In genomic region chr2:118701971-118702882, GRCm38 (mm10) we compare ENCODE assay signal across 8 mouse cellular contexts. TPM values are rescaled to one million over a fixed set of nuclear protein-coding genes. Genes with fewer than 3 reads are reported as not detected.
DNase-seq lines count a peak whose midpoint lies in the region; ATAC-seq and TF ChIP-seq lines count a peak whose summit lies in the region.

No protein-coding gene starts in this region.

- H3K4me2 ChIP-seq in intestine, embryonic 15.5 days (replicated peaks), result peak overlapping the region; percentile 92
- peak overlapping the region; percentile 70 for H3K4me2 ChIP-seq in neural tube, embryonic 12.5 days (replicated peaks)

- no peaks in the 10 kb centered on the region for H3K9me3 ChIP-seq in embryonic facial prominence, embryonic 10.5 days
- no peaks in the 10 kb centered on the region for H3K9me3 ChIP-seq in intestine, embryonic 15.5 days
- H3K9me3 ChIP-seq in neural tube, embryonic 12.5 days, result no peaks in the 10 kb centered on the region

- H3K9ac ChIP-seq in intestine, embryonic 15.5 days, result peak overlapping the region; percentile 40
- peak overlapping the region; percentile 35; the same call in 1 of the 2 replicates for H3K9ac ChIP-seq in neural tube, embryonic 12.5 days

- TF ChIP-seq POLR2A in lung, adult 2 months (IDR thresholded peaks at IDR 0.05; ENCODE audit: borderline replicate concordance, extremely low read depth, low read depth, low read length), result peak; percentile 21; the same call in 1 of the 2 replicates

- no peak for TF ChIP-seq CTCF in lung, adult 2 months (IDR thresholded peaks at IDR 0.05; ENCODE audit: insufficient read depth, low read length)

- no peaks in the 10 kb centered on the region for H3K36me3 ChIP-seq in embryonic facial prominence, embryonic 10.5 days (replicated peaks)
- no peaks in the 10 kb centered on the region for H3K36me3 ChIP-seq in intestine, embryonic 15.5 days
- no peaks in the 10 kb centered on the region for H3K36me3 ChIP-seq in neural tube, embryonic 12.5 days

- ATAC-seq in intestine, embryonic 15.5 days, result peak; percentile 15
- no peak for ATAC-seq in neural tube, embryonic 12.5 days (ENCODE audit: low FRiP score, low read depth)
- no peak for ATAC-seq in activated CD4-positive, CD25-positive, alpha-beta regulatory T cell, adult 4 months

- DNase-seq in lung, adult 2 months, result no peak
- no peak for DNase-seq in lung, postnatal 14 days
- DNase-seq in embryonic facial prominence, embryonic 10.5 days (ENCODE audit: low spot score), result peak; percentile 49
- no peak for DNase-seq in left cerebral cortex, postnatal 36 days (ENCODE audit: low spot score in 2 of 2)
- no peak for DNase-seq in thymus, postnatal 36 days

- H3K27ac ChIP-seq in embryonic facial prominence, embryonic 10.5 days (replicated peaks), result no peak overlapping the region; the same call in 1 of the 2 replicates
- H3K27ac ChIP-seq in intestine, embryonic 15.5 days, result no peak overlapping the region
- H3K27ac ChIP-seq in neural tube, embryonic 12.5 days, result no peak overlapping the region

- WGBS in lung, adult 2 months, result 20% methylated on average over 51 of the region's 51 CpGs
- 2% methylated on average over 51 of the region's 51 CpGs for WGBS in embryonic facial prominence, embryonic 10.5 days
- whole genome bisulfite sequencing in intestine, embryonic 15.5 days, result 10% methylated on average over 51 of the region's 51 CpGs
- WGBS in neural tube, embryonic 12.5 days, result 2% methylated on average over 51 of the region's 51 CpGs

- intact Hi-C loops in left cerebral cortex, postnatal 36 days (cut with DNase I), result loop anchor here (2.0 to 5.0 kb wide), 3 partner anchors 40 to 181 kb away; partner anchors contain the start of genes Inafm2 and Pak6

- H3K4me3 ChIP-seq in lung, adult 2 months (replicated peaks; ENCODE audit: extremely low read depth, low read depth, low read length), result peak overlapping the region; percentile 77
- H3K4me3 ChIP-seq in embryonic facial prominence, embryonic 10.5 days, result peak overlapping the region; percentile 52
- H3K4me3 ChIP-seq in intestine, embryonic 15.5 days (replicated peaks), result peak overlapping the region; percentile 48
- H3K4me3 ChIP-seq in neural tube, embryonic 12.5 days, result peak overlapping the region; percentile 37

- H3K27me3 ChIP-seq in embryonic facial prominence, embryonic 10.5 days (replicated peaks; ENCODE audit: low read depth, poor library complexity, severe bottlenecking), result peaks cover 99% of the 10 kb centered on the region
- peaks cover 68% of the 10 kb centered on the region for H3K27me3 ChIP-seq in intestine, embryonic 15.5 days (replicated peaks)
- peaks cover 92% of the 10 kb centered on the region for H3K27me3 ChIP-seq in neural tube, embryonic 12.5 days (replicated peaks)

- H3K4me1 ChIP-seq in lung, adult 2 months (ENCODE audit: control insufficient read depth, insufficient read depth, low read length), result peaks cover 8% of the 10 kb centered on the region
- peaks cover 57% of the 10 kb centered on the region for H3K4me1 ChIP-seq in embryonic facial prominence, embryonic 10.5 days
- peaks cover 36% of the 10 kb centered on the region for H3K4me1 ChIP-seq in intestine, embryonic 15.5 days (replicated peaks)
- peaks cover 32% of the 10 kb centered on the region for H3K4me1 ChIP-seq in neural tube, embryonic 12.5 days

RNA-seq across cellular contexts. Expression of gene Ankrd63, which starts 1.5 kb away (rescaled TPM):
- polyA plus RNA-seq in lung, adult 2 months (2012; rRNA removed), result 5.0 and 5.4 TPM in 2 replicates
- not detected in 2 replicates for polyA plus RNA-seq in embryonic facial prominence, embryonic 10.5 days (2016; fragmentation: Nextera tagmentation; extraction: Ambion mirVana)
- polyA plus RNA-seq in intestine, embryonic 15.5 days (2015; fragmentation: Nextera tagmentation; extraction: Ambion mirVana), result 0.30 TPM in 2 replicates
- not detected in 2 replicates for polyA plus RNA-seq in neural tube, embryonic 12.5 days (2016; fragmentation: Nextera tagmentation; extraction: Ambion mirVana)
- 10 to 100 TPM; 20.0 to 32.2 TPM for total RNA-seq in left cerebral cortex, postnatal 36 days (2021)
- not detected for polyA plus RNA-seq in activated CD4-positive, CD25-positive, alpha-beta regulatory T cell, adult 4 months (2017; shearing (Covaris generic))

RNA-seq across cellular contexts. Expression of gene Plcb2, which starts 26.0 kb away (rescaled TPM):
- 11.8 and 15.2 TPM in 2 replicates for polyA plus RNA-seq in lung, adult 2 months (2012; rRNA removed)
- polyA plus RNA-seq in embryonic facial prominence, embryonic 10.5 days (2016; fragmentation: Nextera tagmentation; extraction: Ambion mirVana), result 0.41 and 0.44 TPM in 2 replicates
- polyA plus RNA-seq in intestine, embryonic 15.5 days (2015; fragmentation: Nextera tagmentation; extraction: Ambion mirVana), result 1.2 and 1.6 TPM in 2 replicates
- 0.41 and 1.1 TPM in 2 replicates for polyA plus RNA-seq in neural tube, embryonic 12.5 days (2016; fragmentation: Nextera tagmentation; extraction: Ambion mirVana)
- 1 to 10 TPM; 2.4 to 3.4 TPM for total RNA-seq in left cerebral cortex, postnatal 36 days (2021)
- 10 to 100 TPM; 17.4 to 20.2 TPM for polyA plus RNA-seq in activated CD4-positive, CD25-positive, alpha-beta regulatory T cell, adult 4 months (2017; shearing (Covaris generic))

RNA-seq across cellular contexts. Expression of gene Pak6, which starts 39.1 kb away (rescaled TPM):
- polyA plus RNA-seq in lung, adult 2 months (2012; rRNA removed), result 8.2 and 11.8 TPM in 2 replicates
- 0.45 and 0.72 TPM in 2 replicates for polyA plus RNA-seq in embryonic facial prominence, embryonic 10.5 days (2016; fragmentation: Nextera tagmentation; extraction: Ambion mirVana)
- polyA plus RNA-seq in intestine, embryonic 15.5 days (2015; fragmentation: Nextera tagmentation; extraction: Ambion mirVana), result 1.8 and 1.9 TPM in 2 replicates
- polyA plus RNA-seq in neural tube, embryonic 12.5 days (2016; fragmentation: Nextera tagmentation; extraction: Ambion mirVana), result 4.7 and 5.7 TPM in 2 replicates
- 100 to 1,000 TPM in 1 of 2 experiments, 10 to 100 TPM in 1; 83.4 to 104 TPM for total RNA-seq in left cerebral cortex, postnatal 36 days (2021)
- polyA plus RNA-seq in activated CD4-positive, CD25-positive, alpha-beta regulatory T cell, adult 4 months (2017; shearing (Covaris generic)), result not detected

RNA-seq across cellular contexts. Expression of gene Inafm2, which starts 43.3 kb away (rescaled TPM):
- polyA plus RNA-seq in lung, adult 2 months (2012; rRNA removed), result 18.1 and 23.5 TPM in 2 replicates
- 15.8 and 16.8 TPM in 2 replicates for polyA plus RNA-seq in embryonic facial prominence, embryonic 10.5 days (2016; fragmentation: Nextera tagmentation; extraction: Ambion mirVana)
- polyA plus RNA-seq in intestine, embryonic 15.5 days (2015; fragmentation: Nextera tagmentation; extraction: Ambion mirVana), result 21.0 and 23.4 TPM in 2 replicates
- 25.2 and 25.4 TPM in 2 replicates for polyA plus RNA-seq in neural tube, embryonic 12.5 days (2016; fragmentation: Nextera tagmentation; extraction: Ambion mirVana)
- total RNA-seq in left cerebral cortex, postnatal 36 days (2021), result 10 to 100 TPM; 41.5 to 43.0 TPM
- 10 to 100 TPM; 19.8 to 27.2 TPM for polyA plus RNA-seq in activated CD4-positive, CD25-positive, alpha-beta regulatory T cell, adult 4 months (2017; shearing (Covaris generic))
